Mouse (Mus musculus) right cerebral cortex, adult 18-20 months (tissue): ENCODE measurements at regions not wholly inside any gene's neighbourhood (a gene's known extent, or its start where the extent isn't known, plus 50 kb on each side); places are given as distances from the start of the nearest gene placed in this dataset.

Experiments
- DNase-seq: peaks from one replicate; pipeline ENCODE4 v3.0.0; 2022; ENCODE audit warnings: mixed read lengths

DNA sequence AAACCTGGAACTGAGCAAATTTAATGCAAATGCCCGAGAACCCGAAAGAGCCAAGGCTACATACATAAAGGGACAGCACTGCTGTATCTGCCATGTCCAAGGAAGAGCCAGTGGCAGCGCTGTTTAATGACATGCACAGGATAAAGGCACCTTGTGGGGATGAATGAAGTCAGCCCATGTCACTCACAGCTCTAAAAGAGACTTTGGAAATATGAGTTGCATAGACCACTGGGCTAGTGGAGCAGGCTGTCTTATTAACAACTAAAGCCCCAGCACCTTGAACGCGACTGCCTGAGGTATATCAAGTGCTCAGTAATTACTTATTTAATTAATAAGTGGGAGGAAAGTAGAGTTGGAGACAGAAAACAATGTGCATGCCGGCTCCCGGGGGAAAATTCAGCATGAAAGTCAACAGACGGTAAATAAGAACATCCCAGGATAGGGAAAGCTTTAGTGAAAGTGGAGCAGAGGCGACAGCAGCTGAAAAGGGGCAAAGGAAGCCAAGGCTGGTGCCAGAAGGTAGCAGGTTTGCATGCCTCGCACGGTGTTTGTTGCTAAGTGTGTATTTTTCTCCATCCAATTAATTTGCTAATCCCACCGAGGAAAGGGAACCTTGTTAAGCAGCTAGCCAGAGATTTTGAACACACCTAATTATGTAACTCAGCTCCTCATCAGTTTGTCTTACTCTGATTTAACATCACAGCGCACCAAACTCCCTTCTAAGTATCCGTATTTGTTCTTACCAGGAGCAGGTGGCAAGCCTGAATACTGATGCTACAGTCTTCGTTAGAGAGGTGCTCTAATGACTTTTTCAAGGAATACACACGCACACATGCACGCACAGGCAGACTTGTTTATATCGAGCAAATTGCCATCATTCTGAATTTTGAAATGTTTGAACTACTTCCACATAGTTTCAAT, 167.4 kb downstream of the Triml1 start:
- no peak for DNase-seq

GRCm38 (mm10) chr8:42972545-42972944, 168.7 kb downstream of the Triml1 start:
- no peak for DNase-seq

- no peak for DNase-seq
Measured at GRCm38 (mm10) chr8:42967862-42968395, 173.4 kb downstream of the Triml1 start.

DNA sequence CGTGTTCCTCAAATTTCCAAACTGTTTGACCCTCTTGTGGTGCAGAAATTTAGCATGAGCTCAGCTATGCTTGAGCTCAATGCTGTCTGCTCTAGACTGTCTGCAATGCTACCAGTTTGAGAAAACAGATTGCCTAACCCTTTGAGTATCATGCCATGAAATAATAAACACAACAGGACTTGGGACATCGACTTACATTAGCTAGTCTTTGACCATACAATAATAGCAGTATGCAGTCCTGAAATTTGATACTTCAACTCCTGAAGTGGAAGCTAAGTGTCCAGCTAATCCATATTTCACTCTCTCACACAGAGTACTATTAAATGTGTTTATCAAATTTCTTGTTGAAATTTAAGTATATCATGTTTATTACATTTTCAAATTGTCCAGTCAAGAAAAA, 176.8 kb downstream of the Triml1 start:
- DNase-seq, result no peak

DNA sequence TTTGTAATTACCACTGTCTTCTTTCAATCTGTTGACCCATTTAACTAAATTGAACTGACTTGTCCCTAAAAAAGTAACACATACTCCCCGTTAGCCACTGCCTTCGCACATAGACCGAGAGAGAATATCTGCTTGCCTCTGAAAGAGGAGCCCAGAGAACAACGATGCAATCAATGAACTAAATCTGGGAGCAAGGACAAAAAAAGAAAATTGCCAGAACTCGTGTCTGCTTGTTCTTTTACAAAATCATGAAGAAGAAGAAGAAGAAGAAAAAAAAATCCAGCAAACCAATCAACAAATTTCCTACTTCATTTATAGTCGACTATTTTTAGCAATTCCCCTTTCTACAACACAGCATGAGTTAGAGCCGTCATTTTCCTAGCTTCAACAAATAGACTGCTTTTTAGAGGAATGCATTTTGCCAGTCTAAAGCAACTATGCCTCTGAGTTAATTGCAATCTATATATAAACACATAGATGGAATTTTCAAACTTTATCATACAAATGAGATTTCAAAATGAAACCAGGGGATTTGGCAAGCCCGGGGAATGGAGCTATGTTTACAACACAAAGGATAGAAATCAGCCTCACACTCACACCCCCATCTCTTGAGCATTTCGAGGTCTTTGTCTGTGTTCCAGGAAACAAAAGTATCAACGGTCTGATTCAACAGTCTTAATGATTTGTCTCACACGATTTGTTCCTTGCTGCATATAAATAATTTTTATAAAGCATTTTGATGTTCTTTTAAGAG, 183.1 kb downstream of the Triml1 start:
- DNase-seq, result no peak

DNA sequence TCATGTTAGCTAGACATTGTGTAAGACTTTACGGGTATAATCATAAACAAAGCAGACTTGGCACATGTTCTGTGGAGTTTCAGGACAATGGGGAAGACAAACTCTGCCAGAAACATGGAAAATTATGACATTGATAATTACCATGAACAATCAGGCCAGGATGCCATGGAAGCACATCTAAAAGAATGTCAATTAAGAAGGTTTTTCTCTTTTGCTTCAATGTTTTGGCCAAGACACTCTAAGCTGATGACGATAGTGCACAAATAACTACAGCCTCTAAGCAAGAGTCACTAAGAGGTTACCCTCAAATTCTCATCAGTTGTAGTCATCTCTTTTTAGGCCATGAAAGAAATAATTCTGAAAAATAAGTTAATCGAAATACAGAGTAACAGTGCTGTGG, 208.7 kb downstream of the Triml1 start:
- no peak for DNase-seq

GRCm38 (mm10) chr8:42891658-42892057, 249.6 kb downstream of the Triml1 start:
- DNase-seq, result peak; percentile 3

DNA sequence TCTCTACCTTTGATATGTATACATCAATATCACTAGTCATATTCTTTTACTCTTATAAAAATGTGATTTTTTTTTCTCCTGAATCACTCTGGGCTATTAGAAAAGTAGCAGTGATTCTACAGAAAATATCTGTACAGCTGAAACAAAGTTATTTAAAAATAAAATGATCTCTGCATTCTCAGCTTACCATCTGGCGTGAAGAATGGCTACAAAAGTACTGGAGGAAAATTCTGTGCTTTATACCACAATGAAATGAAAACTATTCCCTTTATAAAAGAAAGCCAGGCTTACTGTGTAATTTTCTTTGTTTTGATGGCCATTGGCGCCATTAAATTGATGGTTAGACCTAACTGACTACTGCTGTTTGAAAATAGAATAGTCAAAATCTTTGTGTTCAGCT, 254.8 kb downstream of the Triml1 start:
- DNase-seq, result peak; percentile 5

DNA sequence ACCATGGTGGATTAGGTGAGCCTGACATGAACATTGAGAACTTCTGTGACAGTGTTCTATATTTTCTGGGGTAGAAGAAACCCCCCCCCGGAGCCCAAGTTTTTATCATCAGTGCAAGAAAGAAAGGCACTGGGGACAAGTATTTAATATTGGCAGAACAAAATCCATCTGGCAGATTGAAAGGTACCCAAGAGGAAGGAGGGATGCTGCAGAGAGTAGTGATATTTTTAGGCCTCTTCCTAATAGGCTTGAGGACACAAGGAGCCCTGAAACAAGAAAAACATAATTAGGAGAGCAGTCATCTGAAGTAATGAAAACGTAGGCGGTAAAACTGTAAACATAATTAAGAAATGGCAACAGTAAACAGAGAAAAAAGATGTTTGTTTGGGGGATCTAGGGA, 271.0 kb downstream of the Triml1 start:
- no peak for DNase-seq
